Mouse (Mus musculus) cerebellum, adult 2 months (tissue): ENCODE results near the gene Eif3l. TPM values are rescaled to one million over a fixed set of nuclear protein-coding genes. Genes with fewer than 3 reads are reported as not detected.

Experiments used
- DNase-seq, 2 experiments: peaks; one replicate each; pipeline ENCODE4 v3.0.0; 2021
- H3K27ac ChIP-seq: fragments of 200-500 bp; 2 replicates; pipeline ENCODE4 v1.5.1; 2012; ENCODE audit warnings: low read length, control low read depth, inconsistent platforms; ENCODE audit not compliant: insufficient read depth
- H3K27me3 ChIP-seq: fragments of 200-500 bp; 2 replicates; pipeline ENCODE4 v1.6.1; 2012; ENCODE audit warnings: inconsistent platforms, mild to moderate bottlenecking, low read length, moderate library complexity; ENCODE audit not compliant: control insufficient read depth, insufficient read depth
- H3K4me1 ChIP-seq: fragments of 200-500 bp; 2 replicates; pipeline ENCODE4 v1.6.1; 2011; ENCODE audit warnings: low read length; ENCODE audit not compliant: control insufficient read depth, insufficient read depth
- H3K4me3 ChIP-seq: fragments of 200-500 bp; replicated peaks from 2 replicates; pipeline ENCODE3; 2011; ENCODE audit warnings: mild to moderate bottlenecking, low read depth, low read length, control low read depth; ENCODE audit not compliant: insufficient read depth
- CTCF ChIP-seq: fragments of 200-500 bp; IDR thresholded peaks from 2 replicates; pipeline ENCODE4 v1.5.1; 2011; ENCODE audit warnings: low read depth, mild to moderate bottlenecking, control low read depth, low read length, moderate library complexity, borderline replicate concordance; ENCODE audit not compliant: insufficient read depth
- POLR2A ChIP-seq: fragments of 200-500 bp; IDR thresholded peaks from 2 replicates; pipeline ENCODE4 v1.6.1; 2011; ENCODE audit warnings: low read length, control low read depth, borderline replicate concordance; ENCODE audit not compliant: insufficient read depth
- WGBS: fragments of 180-500 bp; shearing (Covaris S2); methylation state at CpG from one replicate; pipeline ENCODE4 v1.1.7; 2018; 5-methylcytosine and 5-hydroxymethylcytosine counted together
- polyA plus RNA-seq: library from polyadenylated mRNA; depleted of rRNA; stranded (reverse); fragments of >200 nt; gene quantifications from 2 replicates; pipeline ENCODE4 v1.2.3, GENCODE M21; 2012

Eif3l gene
- polyA plus RNA-seq, 1 experiment = 88.1 TPM

- TF ChIP-seq POLR2A = no peak
- no peak for TF ChIP-seq CTCF
- 13% methylated on average over 9 of the region's 9 CpGs for WGBS
- peaks cover 9% of the 10 kb centered on the region for H3K4me1 ChIP-seq
- H3K4me3 ChIP-seq = peak overlapping the region; percentile 60
- DNase-seq = no peak
- H3K27me3 ChIP-seq = no peaks in the 10 kb centered on the region
- no peak overlapping the region for H3K27ac ChIP-seq
Measured at GRCm38 (mm10) chr15:79110031-79110430, 35.1 kb downstream of the Eif3l start.

GRCm38 (mm10) chr15:79110528-79110927 lies 35.5 kb downstream of the Eif3l start:
- peaks cover 9% of the 10 kb centered on the region for H3K4me1 ChIP-seq
- no peak for TF ChIP-seq CTCF
- TF ChIP-seq POLR2A = no peak
- DNase-seq = no peak
- H3K27me3 ChIP-seq = no peaks in the 10 kb centered on the region
- WGBS = 26% methylated on average over 2 of the region's 2 CpGs
- H3K27ac ChIP-seq = no peak overlapping the region
- H3K4me3 ChIP-seq = peak overlapping the region; percentile 60

- H3K27me3 ChIP-seq = no peaks in the 10 kb centered on the region
- TF ChIP-seq POLR2A (no peak), CTCF (no peak)
- 63% methylated on average over 4 of the region's 4 CpGs for WGBS
- H3K27ac ChIP-seq = no peak overlapping the region
- no peak for DNase-seq
- H3K4me1 ChIP-seq = peaks cover 9% of the 10 kb centered on the region
- H3K4me3 ChIP-seq = no peak overlapping the region
Measured at GRCm38 (mm10) chr15:79111774-79112173, 36.8 kb downstream of the Eif3l start.

GRCm38 (mm10) chr15:79115276-79115675 lies 40.3 kb downstream of the Eif3l start:
- DNase-seq = no peak
- no peak for TF ChIP-seq CTCF
- no peak for TF ChIP-seq POLR2A
- Histone ChIP-seq H3K4me1 (peaks cover 9% of the 10 kb centered on the region), H3K27me3 (no peaks in the 10 kb centered on the region), H3K4me3 (no peak overlapping the region), H3K27ac (no peak overlapping the region)
- WGBS = 54% methylated on average over 5 of the region's 5 CpGs

- TF ChIP-seq CTCF (no peak), POLR2A (no peak)
- H3K27ac ChIP-seq = no peak overlapping the region
- H3K27me3 ChIP-seq = no peaks in the 10 kb centered on the region
- 78% methylated on average over 9 of the region's 9 CpGs for WGBS
- no peak overlapping the region for H3K4me3 ChIP-seq
- no peak for DNase-seq
- no peaks in the 10 kb centered on the region for H3K4me1 ChIP-seq
Measured at GRCm38 (mm10) chr15:79119491-79119890, 44.5 kb downstream of the Eif3l start.

GRCm38 (mm10) chr15:79122119-79122518 lies 47.1 kb downstream of the Eif3l start:
- WGBS = 40% methylated on average over 4 of the region's 4 CpGs
- no peaks in the 10 kb centered on the region for H3K4me1 ChIP-seq
- H3K27me3 ChIP-seq = no peaks in the 10 kb centered on the region
- no peak overlapping the region for H3K27ac ChIP-seq
- DNase-seq = no peak
- no peak overlapping the region for H3K4me3 ChIP-seq
- TF ChIP-seq POLR2A = no peak
- TF ChIP-seq CTCF = no peak

- H3K4me1 ChIP-seq = no peaks in the 10 kb centered on the region
- no peak overlapping the region for H3K4me3 ChIP-seq
- no peak for TF ChIP-seq CTCF
- no peak for TF ChIP-seq POLR2A
- DNase-seq = no peak
- no peak overlapping the region for H3K27ac ChIP-seq
- 76% methylated on average over 13 of the region's 13 CpGs for WGBS
- H3K27me3 ChIP-seq = no peaks in the 10 kb centered on the region
Measured at GRCm38 (mm10) chr15:79122546-79122945, 47.6 kb downstream of the Eif3l start.

GRCm38 (mm10) chr15:79123751-79124150 lies 48.8 kb downstream of the Eif3l start:
- Histone ChIP-seq H3K4me3 (no peak overlapping the region), H3K27ac (no peak overlapping the region), H3K27me3 (no peaks in the 10 kb centered on the region), H3K4me1 (no peaks in the 10 kb centered on the region)
- 86% methylated on average over 6 of the region's 6 CpGs for WGBS
- DNase-seq = no peak
- TF ChIP-seq POLR2A = no peak
- TF ChIP-seq CTCF = no peak
